Mouse (Mus musculus) heart, adult 18-20 months (tissue): Measurements from ENCODE around the gene Ccdc86. TPM values are rescaled to one million over a fixed set of nuclear protein-coding genes. Genes with fewer than 3 reads are reported as not detected.
A peak's percentile ranks its signal among the peaks of the same experiment; 100 is the strongest.

ENCODE experiments used
- DNase-seq, 2 experiments: peaks; one replicate each; pipeline ENCODE4 v3.0.0; 2021 to 2022; ENCODE audit warnings: mixed read lengths in 1 of 2
- long read RNA-seq, 2 experiments: library from polyadenylated mRNA; stranded (forward); transcript quantifications; one replicate each; pipeline ENCODE4 v2.0.0; 2021
- total RNA-seq, 2 experiments: library from RNA; stranded (reverse); gene quantifications; 2 replicates each; pipeline ENCODE4 v1.2.3; 2021

The Ccdc86 gene
- total RNA-seq, result 1 to 10 TPM; 6.5 TPM
- long read RNA-seq, experiment 1, partial matches to known transcripts, result 0 of 3 reads
- long read RNA-seq, experiment 1, other reads (novel, unspliced or antisense), result 0 of 3 reads
- long read RNA-seq, experiment 2, transcript Ccdc86-201 (4 exons, 3,003 nt), result major isoform, 5 of 5 reads
- long read RNA-seq, experiment 2, partial matches to known transcripts, result 0 of 5 reads
- long read RNA-seq, experiment 2, other reads (novel, unspliced or antisense), result 0 of 5 reads

DNA sequence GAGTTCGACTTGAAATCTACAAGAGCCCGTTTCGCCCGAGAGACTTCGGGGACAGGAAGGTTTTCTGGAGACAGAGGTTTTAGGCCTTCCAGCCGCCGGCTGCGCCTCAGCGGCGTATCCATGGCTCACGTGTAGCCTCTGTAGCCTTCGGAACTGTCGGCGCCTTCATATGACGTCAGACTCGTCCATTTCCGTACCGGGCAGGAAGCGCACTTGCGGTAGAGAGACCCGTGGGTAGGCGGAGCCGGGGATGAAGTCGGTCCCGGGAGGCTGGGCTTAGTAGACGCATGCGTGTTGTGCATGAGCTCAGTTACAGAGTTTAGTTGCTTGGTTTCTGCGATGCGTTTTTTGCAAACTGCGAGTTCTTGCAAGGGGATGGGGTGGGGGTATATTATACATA, at the start of gene Ccdc86:
Ccdc86 (minus strand) TSS at position 155 of the 400 bp plus-strand sequence.
- DNase-seq, result peak; percentile 98

DNA sequence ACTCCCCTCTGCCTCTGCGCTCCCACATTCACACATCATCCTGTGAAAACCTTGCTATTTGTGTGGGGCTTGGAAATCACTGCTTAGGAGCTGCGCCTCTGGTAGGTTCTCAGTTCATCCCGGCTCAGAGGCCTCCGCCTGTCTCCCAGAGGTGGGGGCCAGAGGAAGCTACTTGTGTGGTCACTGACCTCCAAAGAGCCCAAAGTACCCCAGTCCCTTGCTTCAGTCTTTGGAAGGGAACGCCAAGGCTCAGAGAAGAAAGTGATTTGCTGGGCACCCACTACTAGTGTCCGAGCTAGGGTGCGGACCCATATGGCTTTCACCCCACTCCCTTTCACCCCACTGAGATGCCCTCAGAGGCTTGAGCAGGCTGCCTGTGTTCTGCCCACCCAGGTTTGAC, 44.1 kb upstream of the Ccdc86 start, which contains the start of gene Ms4a15:
Ms4a15 (minus strand) TSS at position 101 of the 400 bp plus-strand sequence.
- DNase-seq, result no peak

DNA sequence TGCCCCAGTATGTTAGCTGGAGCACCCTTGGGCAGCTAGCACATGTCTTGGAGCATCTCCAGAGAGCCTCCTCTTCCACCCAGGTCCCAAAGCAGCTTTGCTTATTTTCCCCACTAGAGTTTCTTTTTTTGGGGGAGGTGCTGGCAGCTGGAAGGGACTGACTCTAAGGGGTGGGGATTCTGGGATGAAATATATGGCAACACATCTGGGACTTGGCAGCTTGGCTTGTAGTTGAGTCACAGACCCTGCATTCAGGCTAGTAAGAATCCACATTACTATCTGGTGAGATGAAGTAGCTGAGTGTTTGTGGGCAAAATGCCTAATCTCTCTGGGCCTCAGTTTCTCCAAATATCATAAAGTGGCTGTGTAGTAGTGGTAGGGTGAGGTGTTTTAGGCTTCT, 42.8 kb upstream of the Ccdc86 start:
- DNase-seq, result no peak

DNA sequence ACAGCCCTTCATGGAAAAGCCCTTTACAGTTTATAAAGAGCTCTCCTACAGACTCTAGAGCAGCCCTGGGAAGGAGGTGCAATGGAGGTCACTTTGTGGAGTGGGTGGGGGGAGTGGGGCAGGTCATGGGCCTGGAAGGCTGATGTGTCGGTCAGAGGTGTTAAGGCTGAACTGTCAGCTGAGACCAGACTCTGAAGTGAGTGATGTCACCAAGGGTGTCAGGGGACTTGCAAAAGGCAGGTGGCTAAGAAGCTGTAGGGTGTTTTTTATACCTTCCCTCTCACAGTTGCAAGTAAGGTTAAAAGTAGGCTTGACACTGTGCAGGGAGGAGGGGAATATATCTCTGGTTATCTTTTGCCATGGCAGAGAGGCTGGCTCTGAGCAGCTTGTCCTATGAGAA, 41.7 kb upstream of the Ccdc86 start:
- DNase-seq, result no peak

DNA sequence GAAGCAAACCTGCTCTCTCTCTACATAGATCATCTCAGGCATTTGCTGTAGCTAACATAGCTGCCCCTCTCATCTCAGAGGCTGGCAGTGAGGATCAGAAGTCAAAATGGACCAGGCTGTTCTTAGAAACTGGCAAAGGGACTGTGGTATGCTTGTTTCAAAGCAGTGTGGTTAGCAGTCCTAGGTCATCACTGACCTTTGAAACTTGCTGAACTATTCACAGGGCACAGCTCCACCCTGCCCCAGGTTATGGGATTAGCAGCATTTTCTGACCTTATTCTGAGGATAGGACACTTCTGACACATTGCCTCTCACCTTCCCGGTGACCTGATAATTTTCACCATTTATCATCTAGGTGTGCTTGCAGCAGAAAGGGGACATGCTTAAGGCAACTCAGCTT, 39.5 kb upstream of the Ccdc86 start:
- DNase-seq, result no peak

GRCm38 (mm10) chr19:10985889-10986288, 36.8 kb upstream of the Ccdc86 start:
- DNase-seq, result no peak

GRCm38 (mm10) chr19:10984551-10984950, 35.5 kb upstream of the Ccdc86 start:
- no peak for DNase-seq

- peak; percentile 29 to 63 for DNase-seq
These were observed 34.1 kb upstream of the Ccdc86 start for GRCm38 (mm10) chr19:10983146-10983545.

- DNase-seq, result no peak
These were observed 31.1 kb upstream of the Ccdc86 start for GRCm38 (mm10) chr19:10980210-10980609.

DNA sequence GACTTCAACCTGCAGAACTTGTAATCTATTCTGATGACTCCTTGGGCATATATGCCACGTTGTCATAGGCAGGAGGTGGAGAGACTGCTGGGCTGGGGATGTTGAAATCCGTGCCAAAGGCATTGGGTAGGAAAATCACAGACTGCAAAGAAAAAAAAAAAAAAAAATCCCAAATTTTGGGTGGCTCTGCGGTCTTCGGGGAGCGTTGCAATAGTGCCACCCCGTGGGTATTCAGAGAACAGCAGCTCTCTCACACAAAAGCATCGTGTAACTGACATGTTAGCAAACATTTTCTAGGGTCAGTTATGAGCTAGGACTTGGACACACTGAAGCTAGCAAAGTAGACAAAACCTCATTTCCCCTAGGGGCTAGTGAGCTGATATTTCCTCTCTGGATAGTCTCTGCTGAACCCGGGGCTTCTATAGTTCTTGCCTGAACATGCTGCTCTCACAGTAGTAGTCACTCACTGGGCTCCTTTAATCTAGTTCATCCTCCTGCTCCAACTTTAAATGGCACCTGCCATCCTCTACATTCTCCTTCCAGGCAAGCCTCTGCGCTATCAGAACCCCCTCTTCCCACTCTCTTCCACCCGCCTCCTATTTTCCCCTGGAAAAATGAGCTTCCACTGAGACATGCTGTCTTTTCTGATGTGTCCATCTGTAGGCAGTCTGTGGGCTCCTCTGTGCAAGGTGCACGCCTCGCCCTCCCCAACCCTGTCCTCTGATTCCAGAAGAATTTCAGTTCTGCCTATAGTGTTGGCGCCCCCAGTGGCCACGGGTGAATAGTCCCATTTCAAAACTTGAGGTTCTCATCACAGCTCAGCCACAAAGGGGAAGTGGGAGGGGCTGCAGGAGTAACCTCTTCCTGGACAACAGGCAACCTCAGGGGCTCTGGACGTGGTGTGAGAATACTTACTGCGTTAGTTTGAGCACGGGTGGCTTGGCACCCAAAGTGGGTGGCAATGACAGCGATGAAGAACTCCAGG, 30.4 kb upstream of the Ccdc86 start:
- DNase-seq, result peak; percentile 89 to 90

GRCm38 (mm10) chr19:10976318-10976717, 27.3 kb upstream of the Ccdc86 start:
- DNase-seq, result peak; percentile 42 to 56

GRCm38 (mm10) chr19:10975187-10975586, 26.1 kb upstream of the Ccdc86 start:
- DNase-seq, result no peak

DNA sequence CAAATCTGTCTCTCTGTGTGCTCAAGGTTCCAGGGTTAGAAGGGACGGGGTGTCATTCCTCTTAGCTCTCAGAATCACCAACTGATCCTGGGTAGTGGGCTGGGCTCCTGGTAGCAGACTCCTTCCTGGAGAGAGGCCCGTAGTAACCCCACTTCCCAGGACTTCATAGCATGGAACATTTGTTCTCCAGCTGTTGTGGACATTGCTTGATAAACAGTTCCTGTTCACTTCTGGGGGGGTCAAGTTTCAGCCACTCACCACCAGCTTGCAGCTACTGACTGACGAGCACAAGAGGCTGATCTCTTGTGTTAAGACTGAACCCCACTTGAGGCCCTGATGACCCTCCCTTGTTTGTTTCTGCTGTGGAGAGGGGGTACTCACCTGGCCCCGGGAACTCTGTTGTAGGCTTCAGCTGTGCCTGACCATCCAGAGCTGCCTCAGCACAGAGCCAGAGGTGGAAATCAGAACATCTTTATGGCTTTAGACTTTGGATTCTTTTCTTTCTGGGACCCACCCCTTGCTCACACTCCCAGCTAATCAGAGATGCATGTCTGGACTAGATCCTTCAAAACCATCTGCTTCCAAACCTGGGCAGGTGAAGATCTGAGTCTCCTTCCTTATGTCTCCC, 25.3 kb upstream of the Ccdc86 start, which contains the start of gene Ms4a10:
Ms4a10 (minus strand) TSS at position 433 of the 628 bp plus-strand sequence.
- peak; percentile 18 to 47 for DNase-seq

- no peak for DNase-seq
These were observed 24.1 kb upstream of the Ccdc86 start for GRCm38 (mm10) chr19:10973187-10973586.

GRCm38 (mm10) chr19:10972660-10973059, 23.6 kb upstream of the Ccdc86 start:
- no peak for DNase-seq

DNA sequence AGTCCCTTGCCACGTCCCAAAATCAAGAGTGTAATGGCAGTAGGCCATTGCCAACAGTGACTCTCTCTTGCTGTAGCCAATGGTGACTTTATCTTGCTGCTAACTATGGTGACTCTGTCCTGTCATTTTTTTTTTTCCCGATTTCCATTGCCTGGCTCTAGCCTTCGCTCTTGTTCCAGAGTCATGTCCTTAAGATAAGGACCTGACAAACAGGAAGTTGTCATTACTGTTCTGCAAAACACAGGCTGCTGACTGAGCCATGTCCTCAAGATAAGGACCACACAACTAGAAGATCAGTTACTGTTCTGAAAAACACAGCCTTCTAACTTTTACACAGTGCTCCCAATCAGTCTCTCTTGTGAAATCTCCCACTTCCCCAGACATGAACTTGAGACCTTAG, 21.4 kb upstream of the Ccdc86 start:
- peak; percentile 19 to 41 for DNase-seq

DNA sequence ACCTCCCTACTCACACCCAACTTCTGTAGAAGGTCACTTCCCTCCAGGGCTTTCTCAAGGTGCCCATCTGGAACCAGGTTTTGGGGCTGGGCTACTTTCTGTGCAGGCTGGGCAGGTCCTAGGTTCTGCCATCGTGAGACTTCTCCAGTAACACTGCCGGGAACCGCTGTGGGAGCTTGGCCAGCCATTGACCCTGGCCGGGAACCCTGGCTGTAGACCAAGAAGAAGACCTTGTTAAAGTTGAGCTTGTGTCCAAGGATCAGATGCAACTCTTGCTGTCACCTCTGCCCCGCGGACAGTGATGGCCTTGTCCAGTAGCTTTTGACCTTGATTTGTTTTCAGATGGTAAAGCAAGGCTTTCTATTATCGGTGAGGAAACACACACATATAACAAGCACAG, 19.5 kb upstream of the Ccdc86 start:
- no peak for DNase-seq

DNA sequence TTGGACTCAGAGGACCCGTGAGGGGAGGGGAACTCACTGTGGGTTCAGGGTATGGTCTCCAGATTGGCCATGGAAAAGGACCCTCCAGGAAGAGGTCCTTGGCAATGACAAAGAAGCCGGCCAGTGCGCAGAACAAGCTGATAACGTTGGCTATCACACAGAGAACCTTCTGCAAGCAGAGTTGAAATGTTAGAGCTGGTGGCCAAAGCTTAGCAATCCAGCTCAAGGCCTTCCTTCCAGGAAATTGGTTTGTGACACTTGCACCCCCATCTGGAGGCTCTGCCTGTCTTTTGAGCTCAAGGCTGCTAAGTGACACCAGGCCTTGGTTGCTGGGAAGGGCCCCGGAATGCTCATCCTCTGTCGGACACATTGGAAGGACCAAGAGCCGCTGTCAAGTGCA, 16.7 kb upstream of the Ccdc86 start:
- DNase-seq, result no peak

- DNase-seq, result no peak
These were observed 10.9 kb upstream of the Ccdc86 start for GRCm38 (mm10) chr19:10959978-10960346.

DNA sequence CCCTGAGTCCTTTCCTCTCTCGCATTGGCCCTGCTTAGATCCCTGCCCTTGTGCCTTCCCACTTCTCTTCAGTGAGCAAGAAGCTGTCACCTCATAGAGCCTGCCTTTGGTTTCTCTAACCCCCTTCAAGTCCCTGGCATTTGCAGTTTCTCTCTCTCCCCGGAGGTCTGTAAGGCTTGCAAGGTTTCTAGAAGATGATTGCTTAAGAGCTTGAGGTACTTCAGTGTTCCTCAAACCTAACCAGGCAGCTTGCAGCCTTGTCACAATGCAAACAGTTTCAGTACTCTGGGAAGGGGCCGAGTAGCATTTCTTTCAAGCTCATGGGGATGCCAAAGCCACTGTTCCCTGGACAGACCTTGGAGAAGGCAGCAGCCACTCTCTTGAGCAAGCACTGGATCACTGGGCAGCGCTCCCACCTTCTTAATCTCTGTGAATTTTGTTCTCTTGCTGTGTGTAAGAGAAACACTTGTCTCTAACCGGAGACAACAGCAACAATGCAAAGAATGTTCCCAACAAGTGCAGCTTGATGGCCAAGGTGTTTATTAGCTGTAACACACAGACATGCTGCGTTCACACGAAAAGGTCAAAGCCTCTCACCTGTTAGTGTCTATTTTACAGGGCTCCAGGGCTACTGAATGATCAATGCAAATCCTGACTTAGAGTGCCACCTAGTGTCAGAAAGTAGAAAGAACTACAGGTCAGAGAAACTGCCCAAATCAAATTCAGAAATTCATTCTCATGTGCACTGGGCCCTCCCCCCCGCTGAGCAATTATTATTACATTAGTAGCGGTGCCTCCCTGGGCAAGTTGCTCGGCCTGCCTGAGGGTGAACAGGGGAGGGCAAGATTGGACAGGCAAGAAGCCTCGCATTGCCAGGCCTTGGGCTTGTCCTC, 10.3 kb upstream of the Ccdc86 start:
- DNase-seq, result peak; percentile 57 to 86
